Mouse (Mus musculus) spleen, adult 2 months (tissue): ENCODE measurements around the gene Itprid2.

ENCODE experiments used
- CTCF ChIP-seq: fragments of 200-500 bp; IDR thresholded peaks from 2 replicates; pipeline ENCODE4 v1.5.1; 2011; ENCODE audit warnings: mild to moderate bottlenecking, inconsistent platforms; ENCODE audit not compliant: insufficient read depth, insufficient read length, insufficient replicate concordance; ENCODE audit errors: extremely low read depth
- POLR2A ChIP-seq: fragments of 200-500 bp; IDR thresholded peaks from 2 replicates; pipeline ENCODE4 v1.6.1; 2011; ENCODE audit warnings: low read depth, low read length, inconsistent platforms

- TF ChIP-seq CTCF (no peak), POLR2A (no peak)
Observed at GRCm38 (mm10) chr2:79618614-79619568, 16.3 kb upstream of the Itprid2 start.
